Mouse (Mus musculus) cerebellum, adult 2 months (tissue): ENCODE measurements around the gene Lcorl.

Experiments used
- CTCF ChIP-seq: fragments of 200-500 bp; IDR thresholded peaks from 2 replicates; pipeline ENCODE4 v1.5.1; 2011; ENCODE audit warnings: low read depth, mild to moderate bottlenecking, control low read depth, low read length, moderate library complexity, borderline replicate concordance; ENCODE audit not compliant: insufficient read depth
- POLR2A ChIP-seq: fragments of 200-500 bp; IDR thresholded peaks from 2 replicates; pipeline ENCODE4 v1.6.1; 2011; ENCODE audit warnings: low read length, control low read depth, borderline replicate concordance; ENCODE audit not compliant: insufficient read depth

DNA sequence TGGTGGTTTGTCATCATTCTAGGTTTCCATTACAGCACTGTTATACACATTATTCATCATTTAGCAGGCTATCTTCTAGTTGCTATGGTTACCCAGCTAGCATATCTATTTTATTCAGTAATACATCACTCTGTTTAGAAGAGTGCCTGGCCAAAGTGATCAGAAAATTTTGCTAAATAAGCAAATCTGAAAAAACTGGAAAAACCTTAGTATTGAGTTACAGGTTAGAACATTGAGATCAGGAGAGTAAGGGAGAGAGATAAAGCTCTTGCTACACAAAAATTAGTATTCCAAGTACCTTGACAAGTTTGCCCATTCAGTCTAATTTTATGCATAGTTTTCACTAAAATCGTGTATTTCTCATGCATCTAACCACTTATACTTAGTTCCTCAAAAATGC lies 119.5 kb downstream of the Lcorl start:
- no peak for TF ChIP-seq CTCF
- no peak for TF ChIP-seq POLR2A
